Mouse (Mus musculus) forebrain, embryonic 16.5 days (tissue): ENCODE data around the gene Bri3. TPM values are rescaled to one million over a fixed set of nuclear protein-coding genes. Genes with fewer than 3 reads are reported as not detected.

ENCODE experiments used
- ATAC-seq: fragments of 200-750 bp; cut with Nextera tagmentation; 2 replicates; pipeline ENCODE4 v1.8.0; 2017; ENCODE audit warnings: mild to moderate bottlenecking, moderate library complexity
- H3K27ac ChIP-seq: fragments of 300-500 bp; sonication (generic); 2 replicates; pipeline ENCODE4 v1.5.1; 2014; ENCODE audit warnings: low read length, control low read depth
- H3K27me3 ChIP-seq: fragments of 300-500 bp; sonication (generic); replicated peaks from 2 replicates; pipeline ENCODE4 v1.6.1; 2014; ENCODE audit warnings: low read length; ENCODE audit not compliant: control insufficient read depth, insufficient read depth
- H3K36me3 ChIP-seq: fragments of 300-500 bp; sonication (generic); 2 replicates; pipeline ENCODE4 v1.6.1; 2014; ENCODE audit not compliant: control insufficient read depth, insufficient read depth
- H3K4me1 ChIP-seq: fragments of 300-500 bp; sonication (generic); replicated peaks from 2 replicates; pipeline ENCODE4 v1.6.1; 2014; ENCODE audit warnings: low read length; ENCODE audit not compliant: control insufficient read depth, insufficient read depth
- H3K4me2 ChIP-seq: fragments of 300-500 bp; sonication (generic); 2 replicates; pipeline ENCODE4 v1.6.1; 2014; ENCODE audit warnings: mild to moderate bottlenecking, low read length, control low read depth
- H3K4me3 ChIP-seq: fragments of 300-500 bp; sonication (generic); replicated peaks from 2 replicates; pipeline ENCODE4 v1.5.1; 2014; ENCODE audit warnings: mild to moderate bottlenecking, low read length, control low read depth
- H3K9ac ChIP-seq: fragments of 300-500 bp; sonication (generic); replicated peaks from 2 replicates; pipeline ENCODE4 v1.6.1; 2014; ENCODE audit warnings: low read depth, low read length, control low read depth
- H3K9me3 ChIP-seq: fragments of 300-500 bp; sonication (generic); 2 replicates; pipeline ENCODE4 v1.6.1; 2016; ENCODE audit warnings: low read length; ENCODE audit not compliant: control insufficient read depth
- WGBS: fragments of 180-500 bp; shearing (Covaris S2); extraction: QIAGEN DNeasy Blood & Tissue Kit; methylation state at CpG from one replicate; pipeline ENCODE4 v1.1.7; 2014; 5-methylcytosine and 5-hydroxymethylcytosine counted together
- polyA plus RNA-seq: library from polyadenylated mRNA; unstranded; fragments of >200 nt; fragmentation: Nextera tagmentation; extraction: Ambion mirVana; gene quantifications from 2 replicates; pipeline ENCODE4 v1.2.1, GENCODE M21; 2015

Gene Bri3
- polyA plus RNA-seq, 1 experiment from 2014 or later = 98.0 TPM

- WGBS = 32% methylated on average over 11 of the region's 11 CpGs
- Histone ChIP-seq H3K36me3 (no peaks in the 10 kb centered on the region), H3K9ac (no peak overlapping the region), H3K9me3 (no peaks in the 10 kb centered on the region), H3K4me3 (no peak overlapping the region), H3K27me3 (no peaks in the 10 kb centered on the region), H3K4me1 (peaks cover 21% of the 10 kb centered on the region), H3K27ac (no peak overlapping the region), H3K4me2 (no peak overlapping the region)
- ATAC-seq = no peak
Measured at GRCm38 (mm10) chr5:144226220-144226619, 18.0 kb upstream of the Bri3 start.

GRCm38 (mm10) chr5:144230216-144230615 lies 14.0 kb upstream of the Bri3 start:
- Histone ChIP-seq H3K36me3 (no peaks in the 10 kb centered on the region), H3K4me2 (no peak overlapping the region), H3K27ac (no peak overlapping the region), H3K27me3 (no peaks in the 10 kb centered on the region), H3K9ac (no peak overlapping the region), H3K4me1 (no peaks in the 10 kb centered on the region), H3K4me3 (no peak overlapping the region), H3K9me3 (no peaks in the 10 kb centered on the region)
- 85% methylated on average over 7 of the region's 7 CpGs for WGBS
- ATAC-seq = no peak

DNA sequence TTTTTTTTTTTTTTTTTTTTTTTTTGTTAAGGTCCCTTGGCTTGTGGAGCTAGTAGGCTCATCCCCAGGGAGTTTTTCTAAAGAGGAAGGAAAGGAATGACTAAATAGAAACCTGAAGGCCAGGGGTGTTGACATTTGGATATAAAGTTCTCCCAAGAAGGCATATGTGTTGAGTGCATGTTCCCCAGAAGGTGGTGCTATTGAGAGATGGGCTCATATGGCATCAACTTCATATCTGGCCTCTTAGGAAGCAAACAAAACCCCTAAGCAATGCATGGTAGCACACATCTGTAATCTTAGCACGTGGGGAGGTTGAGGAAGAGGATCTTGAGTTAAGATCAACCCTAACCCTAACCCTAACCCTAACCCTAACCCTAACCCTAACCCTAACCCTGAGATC lies 12.8 kb upstream of the Bri3 start:
- no peaks in the 10 kb centered on the region for H3K9me3 ChIP-seq
- no peaks in the 10 kb centered on the region for H3K27me3 ChIP-seq
- no peaks in the 10 kb centered on the region for H3K36me3 ChIP-seq
- H3K4me3 ChIP-seq = no peak overlapping the region
- H3K27ac ChIP-seq = no peak overlapping the region
- H3K4me1 ChIP-seq = no peaks in the 10 kb centered on the region
- H3K9ac ChIP-seq = no peak overlapping the region
- 81% methylated on average over 1 of the region's 1 CpGs for WGBS
- ATAC-seq = no peak
- no peak overlapping the region for H3K4me2 ChIP-seq

- Histone ChIP-seq H3K27ac (no peak overlapping the region), H3K27me3 (no peaks in the 10 kb centered on the region), H3K4me2 (no peak overlapping the region), H3K9me3 (no peaks in the 10 kb centered on the region), H3K4me1 (no peaks in the 10 kb centered on the region), H3K36me3 (no peaks in the 10 kb centered on the region), H3K4me3 (no peak overlapping the region), H3K9ac (no peak overlapping the region)
- 87% methylated on average over 5 of the region's 5 CpGs for WGBS
- no peak for ATAC-seq
Measured at GRCm38 (mm10) chr5:144232531-144232930, 11.7 kb upstream of the Bri3 start.

GRCm38 (mm10) chr5:144234222-144234621 lies 10.0 kb upstream of the Bri3 start:
- Histone ChIP-seq H3K27me3 (no peaks in the 10 kb centered on the region), H3K4me3 (no peak overlapping the region), H3K4me2 (no peak overlapping the region), H3K36me3 (no peaks in the 10 kb centered on the region), H3K4me1 (no peaks in the 10 kb centered on the region), H3K9me3 (no peaks in the 10 kb centered on the region), H3K9ac (no peak overlapping the region), H3K27ac (no peak overlapping the region)
- ATAC-seq = no peak
- WGBS = 82% methylated on average over 6 of the region's 6 CpGs

GRCm38 (mm10) chr5:144234714-144235113 lies 9.5 kb upstream of the Bri3 start:
- H3K27me3 ChIP-seq = no peaks in the 10 kb centered on the region
- H3K9ac ChIP-seq = no peak overlapping the region
- 66% methylated on average over 7 of the region's 7 CpGs for WGBS
- H3K4me2 ChIP-seq = no peak overlapping the region
- H3K4me1 ChIP-seq = no peaks in the 10 kb centered on the region
- no peak overlapping the region for H3K4me3 ChIP-seq
- no peak overlapping the region for H3K27ac ChIP-seq
- no peaks in the 10 kb centered on the region for H3K36me3 ChIP-seq
- no peak for ATAC-seq
- no peaks in the 10 kb centered on the region for H3K9me3 ChIP-seq

GRCm38 (mm10) chr5:144238969-144239368 lies 5.3 kb upstream of the Bri3 start:
- Histone ChIP-seq H3K27me3 (no peaks in the 10 kb centered on the region), H3K9ac (no peak overlapping the region)

DNA sequence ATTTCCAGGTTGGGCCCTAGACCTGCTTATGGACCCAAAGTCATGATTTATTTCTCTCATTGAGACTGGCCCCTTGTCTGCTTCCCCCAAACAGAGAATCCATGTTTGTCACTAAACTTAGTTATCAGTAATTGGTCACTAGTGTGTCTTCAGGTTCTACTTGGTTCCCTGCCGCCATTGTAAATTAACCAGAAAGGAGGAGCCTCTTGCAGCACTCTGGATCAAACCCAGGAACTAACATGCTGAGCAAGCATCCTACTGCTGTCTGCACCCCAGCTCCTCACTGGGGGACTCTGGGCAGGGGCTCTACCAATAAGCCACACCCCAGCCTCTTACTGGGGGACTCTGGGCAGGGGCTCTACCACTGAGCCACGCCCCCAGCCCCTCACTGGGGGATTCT lies 1.4 kb downstream of the Bri3 start:
- ATAC-seq = no peak
- Histone ChIP-seq H3K36me3 (no peaks in the 10 kb centered on the region), H3K4me1 (no peaks in the 10 kb centered on the region), H3K9ac (no peak overlapping the region), H3K27me3 (no peaks in the 10 kb centered on the region), H3K27ac (no peak overlapping the region), H3K9me3 (no peaks in the 10 kb centered on the region), H3K4me3 (no peak overlapping the region), H3K4me2 (no peak overlapping the region)
- 77% methylated on average over 2 of the region's 2 CpGs for WGBS

More at GRCm38 (mm10) chr5:144238969-144239368, 5.3 kb upstream of the Bri3 start:
- Histone ChIP-seq H3K4me1 (no peaks in the 10 kb centered on the region), H3K9me3 (no peaks in the 10 kb centered on the region), H3K27ac (no peak overlapping the region), H3K4me2 (no peak overlapping the region), H3K4me3 (no peak overlapping the region), H3K36me3 (no peaks in the 10 kb centered on the region)
- ATAC-seq = no peak
- WGBS = 67% methylated on average over 1 of the region's 1 CpGs

GRCm38 (mm10) chr5:144246669-144247068 lies 2.4 kb downstream of the Bri3 start:
- H3K36me3 ChIP-seq = no peaks in the 10 kb centered on the region
- ATAC-seq = no peak
- H3K9me3 ChIP-seq = no peaks in the 10 kb centered on the region
- WGBS = 85% methylated on average over 7 of the region's 7 CpGs
- H3K4me1 ChIP-seq = no peaks in the 10 kb centered on the region
- H3K4me3 ChIP-seq = no peak overlapping the region
- H3K9ac ChIP-seq = no peak overlapping the region
- H3K27ac ChIP-seq = no peak overlapping the region
- H3K27me3 ChIP-seq = no peaks in the 10 kb centered on the region
- H3K4me2 ChIP-seq = no peak overlapping the region

DNA sequence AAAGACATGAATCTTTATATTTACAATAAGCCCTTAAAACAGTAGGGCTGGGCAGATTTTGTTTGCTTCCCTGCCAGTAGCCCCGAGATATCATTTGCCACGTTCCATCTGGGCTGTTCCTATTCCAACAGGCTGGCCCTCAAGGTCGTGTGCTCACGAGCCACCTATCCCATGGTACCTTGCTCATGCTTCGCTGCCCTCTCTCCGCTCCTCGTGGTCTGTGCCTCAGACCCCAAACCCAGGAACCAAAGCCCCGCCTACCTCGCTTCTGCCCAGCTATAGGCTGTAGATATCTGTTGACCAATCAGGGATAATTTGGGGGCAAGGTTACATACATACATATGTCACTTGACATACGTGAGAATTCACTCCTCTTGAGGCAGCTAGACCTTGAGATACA lies 3.1 kb downstream of the Bri3 start:
- no peak overlapping the region for H3K4me2 ChIP-seq
- no peaks in the 10 kb centered on the region for H3K4me1 ChIP-seq
- ATAC-seq = no peak
- no peaks in the 10 kb centered on the region for H3K36me3 ChIP-seq
- H3K27me3 ChIP-seq = no peaks in the 10 kb centered on the region
- H3K27ac ChIP-seq = no peak overlapping the region
- H3K9me3 ChIP-seq = no peaks in the 10 kb centered on the region
- H3K9ac ChIP-seq = no peak overlapping the region
- H3K4me3 ChIP-seq = no peak overlapping the region
- WGBS = 81% methylated on average over 10 of the region's 10 CpGs
